Mouse (Mus musculus) midbrain, embryonic 16.5 days (tissue): ENCODE results near the gene Olfr373. TPM values are rescaled to one million over a fixed set of nuclear protein-coding genes. Genes with fewer than 3 reads are reported as not detected.

Experiments
- ATAC-seq: fragments of 200-750 bp; cut with Nextera tagmentation; 2 replicates; pipeline ENCODE4 v1.8.0; 2017; ENCODE audit warnings: moderate TSS enrichment
- H3K27ac ChIP-seq: fragments of 300-500 bp; sonication (generic); 2 replicates; pipeline ENCODE4 v1.5.1; 2014; ENCODE audit warnings: mild to moderate bottlenecking, low read length, mixed read lengths
- H3K27me3 ChIP-seq: fragments of 300-500 bp; sonication (generic); 2 replicates; pipeline ENCODE4 v1.6.1; 2014; ENCODE audit warnings: low read depth, low read length, mixed read lengths; ENCODE audit not compliant: control insufficient read depth, insufficient read depth
- H3K36me3 ChIP-seq: fragments of 300-500 bp; sonication (generic); 2 replicates; pipeline ENCODE4 v1.6.1; 2014; ENCODE audit warnings: mild to moderate bottlenecking, low read length, moderate library complexity, mixed read lengths; ENCODE audit not compliant: control insufficient read depth, insufficient read depth
- H3K4me1 ChIP-seq: fragments of 300-500 bp; sonication (generic); 2 replicates; pipeline ENCODE4 v1.6.1; 2014; ENCODE audit warnings: mild to moderate bottlenecking, low read length, mixed read lengths; ENCODE audit not compliant: control insufficient read depth, insufficient read depth
- H3K4me2 ChIP-seq: fragments of 300-500 bp; sonication (generic); 2 replicates; pipeline ENCODE4 v1.6.1; 2014; ENCODE audit warnings: mild to moderate bottlenecking, low read length, mixed read lengths
- H3K4me3 ChIP-seq: fragments of 300-500 bp; sonication (generic); 2 replicates; pipeline ENCODE4 v1.5.1; 2014; ENCODE audit warnings: low read depth, mild to moderate bottlenecking, low read length, moderate library complexity, mixed read lengths
- H3K9ac ChIP-seq: fragments of 300-500 bp; sonication (generic); 2 replicates; pipeline ENCODE4 v1.6.1; 2014; ENCODE audit warnings: low read depth, low read length, mixed read lengths
- H3K9me3 ChIP-seq: fragments of 300-500 bp; sonication (generic); replicated peaks from 2 replicates; pipeline ENCODE4 v1.6.1; 2014; ENCODE audit warnings: mild to moderate bottlenecking, low read length, mixed read lengths; ENCODE audit not compliant: control insufficient read depth, poor library complexity, severe bottlenecking
- WGBS: fragments of 180-500 bp; shearing (Covaris S2); extraction: QIAGEN DNeasy Blood & Tissue Kit; methylation state at CpG from one replicate; pipeline ENCODE4 v1.1.7; 2014; 5-methylcytosine and 5-hydroxymethylcytosine counted together
- polyA plus RNA-seq: library from polyadenylated mRNA; unstranded; fragments of >200 nt; fragmentation: Nextera tagmentation; extraction: Ambion mirVana; gene quantifications from 2 replicates; pipeline ENCODE4 v1.2.1, GENCODE M21; 2015

Olfr373 gene
- polyA plus RNA-seq, 1 experiment from 2014 or later, result not detected

GRCm38 (mm10) chr8:72127834-72128233 is 44.9 kb downstream of the Olfr373 start:
- no peaks in the 10 kb centered on the region for H3K9me3 ChIP-seq
- H3K9ac ChIP-seq, result no peak overlapping the region
- no peaks in the 10 kb centered on the region for H3K36me3 ChIP-seq
- no peak overlapping the region for H3K4me3 ChIP-seq
- WGBS, result 70% methylated on average over 1 of the region's 1 CpGs
- no peaks in the 10 kb centered on the region for H3K4me1 ChIP-seq
- H3K27me3 ChIP-seq, result no peaks in the 10 kb centered on the region
- no peak for ATAC-seq
- no peak overlapping the region for H3K27ac ChIP-seq
- no peak overlapping the region for H3K4me2 ChIP-seq

GRCm38 (mm10) chr8:72131251-72131650 is 48.3 kb downstream of the Olfr373 start:
- Histone ChIP-seq H3K27me3 (no peaks in the 10 kb centered on the region), H3K9ac (no peak overlapping the region), H3K27ac (no peak overlapping the region), H3K4me1 (peaks cover 6% of the 10 kb centered on the region; the same call in 1 of the 2 replicates), H3K4me2 (no peak overlapping the region), H3K4me3 (no peak overlapping the region), H3K36me3 (no peaks in the 10 kb centered on the region), H3K9me3 (no peaks in the 10 kb centered on the region)
- 79% methylated on average over 2 of the region's 2 CpGs for WGBS
- ATAC-seq, result no peak

GRCm38 (mm10) chr8:72131901-72132300 is 48.9 kb downstream of the Olfr373 start:
- no peak overlapping the region for H3K9ac ChIP-seq
- peaks cover 13% of the 10 kb centered on the region for H3K4me1 ChIP-seq
- no peaks in the 10 kb centered on the region for H3K9me3 ChIP-seq
- no peak for ATAC-seq
- no peak overlapping the region for H3K4me3 ChIP-seq
- H3K27ac ChIP-seq, result no peak overlapping the region
- WGBS, result 84% methylated on average over 2 of the region's 2 CpGs
- no peaks in the 10 kb centered on the region for H3K27me3 ChIP-seq
- no peak overlapping the region for H3K4me2 ChIP-seq
- no peaks in the 10 kb centered on the region for H3K36me3 ChIP-seq

GRCm38 (mm10) chr8:72132417-72132816 is 49.4 kb downstream of the Olfr373 start:
- no peaks in the 10 kb centered on the region for H3K36me3 ChIP-seq

GRCm38 (mm10) chr8:72132891-72133290 is 49.9 kb downstream of the Olfr373 start:
- no peaks in the 10 kb centered on the region for H3K27me3 ChIP-seq
- H3K27ac ChIP-seq, result no peak overlapping the region
- H3K4me2 ChIP-seq, result no peak overlapping the region
- ATAC-seq, result no peak
- no peak overlapping the region for H3K9ac ChIP-seq
- no peaks in the 10 kb centered on the region for H3K36me3 ChIP-seq
- WGBS, result 80% methylated on average over 1 of the region's 1 CpGs
- no peak overlapping the region for H3K4me3 ChIP-seq
- H3K9me3 ChIP-seq, result no peaks in the 10 kb centered on the region
- H3K4me1 ChIP-seq, result peaks cover 15% of the 10 kb centered on the region

More at GRCm38 (mm10) chr8:72132417-72132816, 49.4 kb downstream of the Olfr373 start:
- H3K27me3 ChIP-seq, result no peaks in the 10 kb centered on the region
- no peak overlapping the region for H3K27ac ChIP-seq
- H3K9ac ChIP-seq, result no peak overlapping the region
- no peak overlapping the region for H3K4me3 ChIP-seq
- no peaks in the 10 kb centered on the region for H3K9me3 ChIP-seq
- WGBS, result 90% methylated on average over 1 of the region's 1 CpGs
- ATAC-seq, result no peak
- peaks cover 15% of the 10 kb centered on the region for H3K4me1 ChIP-seq
- no peak overlapping the region for H3K4me2 ChIP-seq

- no peak overlapping the region for H3K4me2 ChIP-seq
- peaks cover 15% of the 10 kb centered on the region for H3K4me1 ChIP-seq
- H3K36me3 ChIP-seq, result no peaks in the 10 kb centered on the region
- H3K27me3 ChIP-seq, result no peaks in the 10 kb centered on the region
- WGBS, result 68% methylated on average over 1 of the region's 1 CpGs
- no peak for ATAC-seq
- H3K4me3 ChIP-seq, result no peak overlapping the region
- H3K9me3 ChIP-seq, result no peaks in the 10 kb centered on the region
- H3K9ac ChIP-seq, result no peak overlapping the region
- H3K27ac ChIP-seq, result no peak overlapping the region
Measured at GRCm38 (mm10) chr8:72133507-72133906, 50.5 kb downstream of the Olfr373 start.

GRCm38 (mm10) chr8:72134756-72135445 is 51.9 kb downstream of the Olfr373 start, which contains the start of gene Tpm4:
TSS of gene Tpm4 (plus strand) at chr8:72134975.
- Histone ChIP-seq H3K36me3 (0 out of 2 replicates have a peak, but pooled peaks cover 2% of the 10 kb centered on the region), H3K4me2 (peak within 1 kb of the TSS; percentile 76), H3K9me3 (no peaks in the 10 kb centered on the region), H3K9ac (peak within 1 kb of the TSS; percentile 91), H3K27ac (peak within 1 kb of the TSS; percentile 79), H3K27me3 (no peaks in the 10 kb centered on the region), H3K4me3 (peak within 1 kb of the TSS; percentile 82), H3K4me1 (peaks cover 15% of the 10 kb centered on the region)
- under 1% methylated on average over 42 of the region's 49 CpGs for WGBS
- ATAC-seq, result peak; percentile 81

GRCm38 (mm10) chr8:72135446-72136301 is 52.7 kb downstream of the Olfr373 start:
- Histone ChIP-seq H3K36me3 (0 out of 2 replicates have a peak, but pooled peaks cover 2% of the 10 kb centered on the region), H3K4me3 (peak overlapping the region; percentile 82), H3K4me2 (peak overlapping the region; percentile 76), H3K27ac (peak overlapping the region; percentile 79), H3K9ac (peak overlapping the region; percentile 91), H3K27me3 (no peaks in the 10 kb centered on the region), H3K9me3 (no peaks in the 10 kb centered on the region), H3K4me1 (peaks cover 15% of the 10 kb centered on the region)
- WGBS, result under 1% methylated on average over 52 of the region's 62 CpGs
- peak; percentile 77 for ATAC-seq
